Mouse (Mus musculus) gastrocnemius, adult 18-20 months (tissue): Measurements from ENCODE around the gene Megf8. TPM values are rescaled to one million over a fixed set of nuclear protein-coding genes. Genes with fewer than 3 reads are reported as not detected.
"Not testable (repeated sequence)": the region's sequence is repeated elsewhere in the genome, so short reads cannot be mapped to it uniquely, and the experiment has no call there.

Experiments used
- DNase-seq: peaks from one replicate; pipeline ENCODE4 v3.0.0; 2021; ENCODE audit warnings: low spot score
- total RNA-seq, 2 experiments: library from RNA; stranded (reverse); gene quantifications; 2 replicates each; pipeline ENCODE4 v1.2.3; 2021

Gene Megf8
- total RNA-seq, 2 experiments from 2014 or later: 20.3 to 22.0 TPM

- DNase-seq: no peak
Observed at GRCm38 (mm10) chr7:25296945-25297453, 20.0 kb upstream of the Megf8 start.

GRCm38 (mm10) chr7:25297454-25298325, 19.3 kb upstream of the Megf8 start, which contains the start of gene Pafah1b3:
Gene Pafah1b3, minus strand, starts transcription at chr7:25297986.
- DNase-seq: no peak

GRCm38 (mm10) chr7:25301063-25301462, 15.9 kb upstream of the Megf8 start, which contains the start of gene Prr19:
Gene Prr19, plus strand, starts transcription at chr7:25301411.
- no peak for DNase-seq

- no peak for DNase-seq
Observed at GRCm38 (mm10) chr7:25303003-25303684, 13.8 kb upstream of the Megf8 start.

- DNase-seq: no peak
Observed at GRCm38 (mm10) chr7:25303685-25304006, 13.3 kb upstream of the Megf8 start.

GRCm38 (mm10) chr7:25305481-25305880, 11.5 kb upstream of the Megf8 start:
- DNase-seq: no peak

GRCm38 (mm10) chr7:25305956-25306613, 10.9 kb upstream of the Megf8 start, which contains the start of gene Tmem145:
Gene Tmem145, plus strand, starts transcription at chr7:25306106.
- DNase-seq: no peak

- DNase-seq: no peak
Observed at GRCm38 (mm10) chr7:25306614-25306996, 10.4 kb upstream of the Megf8 start.

- no peak for DNase-seq
Observed at GRCm38 (mm10) chr7:25308702-25309318, 8.2 kb upstream of the Megf8 start.

GRCm38 (mm10) chr7:25309425-25309824, 7.5 kb upstream of the Megf8 start:
- DNase-seq: no peak

GRCm38 (mm10) chr7:25311193-25311592, 5.8 kb upstream of the Megf8 start:
- DNase-seq: no peak

- DNase-seq: no peak
Observed at GRCm38 (mm10) chr7:25313325-25313724, 3.6 kb upstream of the Megf8 start.

- no peak for DNase-seq
Observed at GRCm38 (mm10) chr7:25314606-25315305, 2.2 kb upstream of the Megf8 start.

GRCm38 (mm10) chr7:25315306-25316041, 1.5 kb upstream of the Megf8 start:
- DNase-seq: no peak

GRCm38 (mm10) chr7:25317446-25317999, 559 bp downstream of the Megf8 start:
- no peak for DNase-seq

- DNase-seq: peak; percentile 41
Observed at GRCm38 (mm10) chr7:25322058-25322484, 5.1 kb downstream of the Megf8 start.

- no peak for DNase-seq
Observed at GRCm38 (mm10) chr7:25323219-25323618, 6.3 kb downstream of the Megf8 start.

GRCm38 (mm10) chr7:25325431-25325830, 8.5 kb downstream of the Megf8 start:
- DNase-seq: not testable (repeated sequence)

GRCm38 (mm10) chr7:25326233-25326632, 9.3 kb downstream of the Megf8 start:
- DNase-seq: no peak
